Mouse (Mus musculus): Measurements from ENCODE around the gene Ikzf2.

Ikzf2 gene

GRCm38 (mm10) chr1:69518012-69518411 lies 169.0 kb downstream of the Ikzf2 start:
- DNase-seq (ENCODE audit: extremely low spot score, low read depth, low spot score), result no peak

GRCm38 (mm10) chr1:69516144-69516543 lies 170.9 kb downstream of the Ikzf2 start:
- DNase-seq (ENCODE audit: extremely low spot score, low read depth, low spot score), result no peak

GRCm38 (mm10) chr1:69513595-69514250 lies 173.3 kb downstream of the Ikzf2 start:
- DNase-seq (ENCODE audit: extremely low spot score, low read depth, low spot score), result no peak

GRCm38 (mm10) chr1:69508275-69508674 lies 178.8 kb downstream of the Ikzf2 start:
- no peak for DNase-seq (ENCODE audit: extremely low spot score, low read depth, low spot score)

GRCm38 (mm10) chr1:69507513-69507912 lies 179.5 kb downstream of the Ikzf2 start:
- no peak for DNase-seq (ENCODE audit: extremely low spot score, low read depth, low spot score)

GRCm38 (mm10) chr1:69506615-69507159 lies 180.4 kb downstream of the Ikzf2 start:
- no peak for DNase-seq (ENCODE audit: extremely low spot score, low read depth, low spot score)

- DNase-seq (ENCODE audit: extremely low spot score, low read depth, low spot score), result no peak
These were observed 181.0 kb downstream of the Ikzf2 start for GRCm38 (mm10) chr1:69506011-69506410.

- no peak for DNase-seq (ENCODE audit: extremely low spot score, low read depth, low spot score)
These were observed 186.7 kb downstream of the Ikzf2 start for GRCm38 (mm10) chr1:69500388-69500787.

GRCm38 (mm10) chr1:69499652-69500051 lies 187.4 kb downstream of the Ikzf2 start:
- no peak for DNase-seq (ENCODE audit: extremely low spot score, low read depth, low spot score)

- DNase-seq (ENCODE audit: extremely low spot score, low read depth, low spot score), result no peak
These were observed 188.2 kb downstream of the Ikzf2 start for GRCm38 (mm10) chr1:69498862-69499306.

- no peak for DNase-seq (ENCODE audit: extremely low spot score, low read depth, low spot score)
These were observed 191.0 kb downstream of the Ikzf2 start for GRCm38 (mm10) chr1:69496055-69496454.

GRCm38 (mm10) chr1:69493309-69494047 lies 193.6 kb downstream of the Ikzf2 start:
- DNase-seq (ENCODE audit: extremely low spot score, low read depth, low spot score), result no peak

- DNase-seq (ENCODE audit: extremely low spot score, low read depth, low spot score), result no peak
These were observed 195.0 kb downstream of the Ikzf2 start for GRCm38 (mm10) chr1:69492013-69492412.

GRCm38 (mm10) chr1:69489026-69489425 lies 198.0 kb downstream of the Ikzf2 start:
- peak; percentile 28 for DNase-seq (ENCODE audit: extremely low spot score, low read depth, low spot score)

- no peak for DNase-seq (ENCODE audit: extremely low spot score, low read depth, low spot score)
These were observed 198.4 kb downstream of the Ikzf2 start for GRCm38 (mm10) chr1:69488625-69489024.

Measured in hindlimb bud, embryonic 11.5 days (tissue).